Mouse (Mus musculus) cerebellum, adult 9-10 months (tissue): ENCODE results near the gene Cabp1.

ENCODE experiments used
- DNase-seq: peaks from one replicate; pipeline ENCODE4 v3.0.0; 2022

Gene Cabp1

GRCm38 (mm10) chr5:115120978-115121377, 73.2 kb downstream of the Cabp1 start:
- peak; percentile 75 for DNase-seq

GRCm38 (mm10) chr5:115118961-115119570, 75.1 kb downstream of the Cabp1 start, which contains the start of gene Acads:
Acads (minus strand) TSS chr5:115119346.
- no peak for DNase-seq
